Mouse (Mus musculus) left cerebral cortex, adult 9 months (tissue): ENCODE results near the gene Xpnpep2.

Source experiments
- DNase-seq, 2 experiments: peaks; one replicate each; pipeline ENCODE4 v3.0.0; 2022; ENCODE audit warnings: low spot score in 2 of 2

Gene Xpnpep2

GRCm38 (mm10) chrX:48108394-48109315 lies at the start of gene Xpnpep2:
Gene Xpnpep2 (plus strand): TSS chrX:48108725.
- no peak for DNase-seq

DNA sequence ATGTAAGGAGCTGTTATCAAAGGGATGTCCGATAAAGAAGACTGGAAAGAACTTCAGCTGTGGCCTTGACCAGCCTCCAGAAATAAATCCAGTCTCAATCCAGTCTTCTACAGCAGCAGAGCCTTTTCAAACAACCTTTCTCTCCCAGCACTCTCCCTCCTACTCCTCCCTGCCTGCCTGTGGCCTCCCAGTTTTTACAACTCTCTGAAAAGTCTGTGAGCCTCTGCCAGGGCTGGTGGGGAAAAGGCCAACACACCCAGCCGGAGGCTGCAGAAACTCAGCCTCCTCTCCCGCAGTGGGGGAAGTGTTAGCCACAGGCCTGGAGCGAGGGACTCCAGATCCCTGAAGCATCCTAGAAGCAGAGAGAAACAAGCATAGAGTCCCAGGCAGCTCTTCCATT lies 46.0 kb upstream of the Xpnpep2 start:
- no peak for DNase-seq

- DNase-seq: no peak
Measured at GRCm38 (mm10) chrX:48064166-48064853, 44.2 kb upstream of the Xpnpep2 start.

DNA sequence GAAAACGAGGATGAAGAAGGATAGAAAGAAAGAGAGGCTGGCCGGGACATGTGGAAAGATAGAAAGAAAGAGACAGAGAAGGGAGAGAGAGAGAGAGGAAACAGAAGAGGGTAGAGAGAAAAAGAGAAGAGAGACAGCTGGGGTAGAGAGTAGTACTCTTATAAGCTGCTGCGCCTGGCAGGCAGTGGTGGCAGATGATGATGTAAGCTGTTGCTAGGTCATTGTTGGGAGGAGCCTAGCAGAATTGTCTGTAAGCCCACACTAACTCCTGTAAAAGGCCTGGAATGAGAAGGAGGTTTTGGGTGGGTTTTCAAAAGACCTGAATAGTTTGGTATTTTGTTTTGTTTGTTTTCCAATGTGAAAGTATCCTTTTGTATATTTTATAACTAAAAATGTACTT lies 41.6 kb upstream of the Xpnpep2 start:
- no peak for DNase-seq

DNA sequence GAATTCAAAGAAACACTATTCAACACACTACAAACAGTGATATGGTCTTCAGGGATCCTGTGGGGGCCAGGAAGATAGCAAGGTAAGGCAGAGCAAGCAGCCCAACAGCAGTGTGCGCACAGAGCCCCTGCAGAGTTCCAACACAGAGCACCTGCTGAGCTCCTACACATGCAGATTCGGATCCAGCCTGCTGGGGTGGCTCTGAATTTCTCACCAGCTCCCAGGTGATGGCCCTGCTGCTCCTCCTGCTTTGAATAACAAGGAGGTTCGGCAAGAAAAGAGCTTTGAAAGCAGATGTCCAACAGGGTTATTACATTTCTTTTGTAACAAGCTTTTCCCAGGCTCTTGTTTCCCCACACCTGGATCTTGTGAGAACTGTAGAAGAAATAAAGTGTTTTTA lies 36.6 kb upstream of the Xpnpep2 start:
- DNase-seq: no peak

GRCm38 (mm10) chrX:48072401-48072800 lies 36.1 kb upstream of the Xpnpep2 start:
- DNase-seq: no peak

DNA sequence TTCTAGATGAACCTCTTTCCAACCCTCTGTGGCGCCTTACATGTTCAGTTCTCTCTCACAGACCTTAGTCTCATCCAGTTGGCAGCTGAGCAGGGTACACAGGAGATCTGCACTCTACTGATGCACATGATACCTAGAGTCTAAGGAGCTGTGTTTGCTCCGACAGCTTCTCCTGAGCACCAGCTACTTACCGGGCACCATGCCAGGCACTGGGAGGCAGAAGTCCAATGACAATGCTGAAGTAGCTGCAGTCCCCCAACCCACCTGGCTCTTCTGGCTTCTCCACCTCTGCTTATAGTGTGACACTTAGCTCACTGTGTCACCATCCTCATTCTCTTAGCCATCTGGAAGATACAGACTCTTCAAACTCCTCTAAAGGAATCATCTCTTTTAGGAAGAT lies 33.8 kb upstream of the Xpnpep2 start:
- DNase-seq: peak in 1 of 2 experiments; percentile 19

DNA sequence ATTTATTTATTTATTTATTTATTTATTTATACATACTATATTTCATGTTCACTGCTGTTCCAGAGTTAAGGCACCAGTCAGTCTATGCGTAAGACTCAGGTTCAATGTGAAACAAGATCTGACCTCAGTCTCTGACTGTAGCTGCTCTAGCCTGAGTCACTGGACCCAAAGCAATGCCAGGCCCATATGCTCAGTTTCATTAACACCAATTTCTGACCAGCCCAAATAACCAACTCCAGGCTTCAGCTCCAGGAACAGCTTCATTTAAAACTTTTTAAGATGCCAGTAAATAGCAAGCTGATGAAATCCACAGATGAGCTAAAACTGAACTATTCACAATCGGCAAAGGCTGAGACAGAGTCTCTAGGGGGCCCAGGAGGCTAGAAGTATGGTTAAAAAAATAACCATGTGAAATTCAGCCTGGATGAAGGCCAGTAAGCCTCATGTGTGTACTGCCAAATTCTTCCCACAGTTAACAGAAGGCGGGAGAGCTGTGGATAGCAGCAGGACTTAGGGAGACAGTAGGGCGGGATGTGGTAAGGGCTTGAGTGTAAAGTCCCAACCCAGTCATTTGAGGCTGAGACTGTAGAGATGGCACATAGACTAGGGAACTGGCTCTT lies 31.6 kb upstream of the Xpnpep2 start:
- DNase-seq: peak in 1 of 2 experiments; percentile 10

DNA sequence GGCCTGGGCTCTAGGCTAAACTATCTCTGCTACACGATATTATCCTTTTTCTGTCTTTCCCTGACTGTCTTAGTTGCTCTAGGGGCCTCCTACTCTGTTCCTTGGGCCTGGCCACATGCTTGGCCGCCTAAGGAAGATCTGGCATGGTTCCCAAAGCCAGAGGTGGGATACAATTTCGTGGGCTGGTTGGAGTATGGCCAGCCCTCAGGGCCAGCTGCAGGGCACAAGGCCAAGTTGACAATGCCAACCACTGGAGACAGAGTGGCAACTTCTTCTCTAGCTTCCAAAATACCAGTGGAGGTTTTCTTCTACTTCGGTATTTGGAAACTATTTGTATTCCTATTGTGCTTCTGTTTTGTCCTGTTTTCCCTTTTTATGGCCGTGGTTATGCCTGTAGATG lies 26.2 kb upstream of the Xpnpep2 start:
- DNase-seq: no peak

DNA sequence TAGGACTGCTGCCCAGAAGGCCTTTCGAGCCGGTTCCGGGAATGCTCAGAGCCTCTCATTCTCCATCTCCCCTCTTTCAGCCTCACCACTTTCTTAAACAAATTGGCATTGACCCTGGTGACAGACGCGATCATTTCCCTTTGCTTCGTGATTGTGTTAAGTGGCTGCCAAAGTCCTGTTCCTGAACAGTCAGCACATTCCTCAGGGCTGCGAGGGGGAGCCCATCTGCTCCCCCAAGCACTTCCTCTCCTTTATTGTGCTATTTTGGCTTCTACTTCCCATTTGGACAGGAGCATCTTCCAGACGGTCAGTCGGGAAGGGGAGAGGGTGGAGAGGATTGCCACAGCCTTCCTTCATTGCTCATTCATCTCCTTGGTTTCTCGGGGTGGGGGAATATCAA lies 16.4 kb upstream of the Xpnpep2 start:
- DNase-seq: no peak

- DNase-seq: no peak
Measured at GRCm38 (mm10) chrX:48093555-48093954, 15.0 kb upstream of the Xpnpep2 start.

GRCm38 (mm10) chrX:48094658-48095057 lies 13.9 kb upstream of the Xpnpep2 start:
- no peak for DNase-seq

GRCm38 (mm10) chrX:48096580-48096979 lies 11.9 kb upstream of the Xpnpep2 start:
- no peak for DNase-seq

DNA sequence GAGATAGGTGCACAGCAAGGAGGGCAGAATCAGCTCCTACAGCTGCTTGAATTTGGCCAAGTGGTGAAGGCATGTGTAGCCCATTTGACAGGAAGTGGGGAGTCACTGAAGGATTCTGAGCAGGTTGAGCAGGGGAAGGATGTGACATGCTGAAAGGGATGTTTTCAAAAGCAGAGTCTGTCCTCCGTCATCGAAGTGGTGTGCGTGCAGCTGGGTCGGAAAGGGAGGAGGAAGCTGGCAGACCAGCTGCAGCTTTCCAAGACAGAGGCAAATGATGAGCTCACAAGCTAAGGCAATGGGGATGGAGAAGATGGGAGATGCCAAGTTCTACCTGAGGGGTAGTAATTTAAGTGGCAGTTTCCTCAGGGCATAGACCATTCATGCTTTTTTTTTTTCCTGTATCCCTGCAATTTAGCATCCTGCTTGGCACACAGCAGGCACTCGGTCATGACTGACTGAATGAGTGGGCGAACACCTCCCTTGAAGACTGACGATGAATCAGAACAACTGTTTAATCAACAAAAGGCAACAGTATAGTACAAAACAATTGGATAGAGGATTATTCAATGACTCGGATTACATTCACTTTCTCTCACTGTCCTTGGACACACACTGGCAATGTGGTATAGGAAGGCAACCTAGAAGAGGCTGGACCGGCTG lies 9.9 kb upstream of the Xpnpep2 start:
- no peak for DNase-seq

DNA sequence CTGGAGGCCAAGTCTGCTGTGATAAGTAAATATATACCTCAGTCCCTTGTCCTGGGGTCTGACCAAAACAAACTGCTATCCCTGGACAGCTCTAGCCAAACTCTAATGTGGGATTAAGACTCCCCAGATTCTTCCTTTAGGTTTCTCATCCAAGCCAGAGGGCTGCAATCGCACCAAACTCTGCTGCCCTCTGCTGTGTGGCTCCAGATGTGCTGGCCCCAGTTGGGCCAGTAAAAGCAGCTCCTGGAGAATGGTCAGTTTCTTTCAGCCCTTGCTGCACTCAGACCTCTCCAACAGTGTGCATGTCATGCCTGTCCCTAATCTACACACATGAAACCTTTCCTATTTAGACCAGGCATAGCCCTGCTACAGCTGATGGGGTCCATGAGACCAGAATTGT lies 8.7 kb upstream of the Xpnpep2 start:
- no peak for DNase-seq

DNA sequence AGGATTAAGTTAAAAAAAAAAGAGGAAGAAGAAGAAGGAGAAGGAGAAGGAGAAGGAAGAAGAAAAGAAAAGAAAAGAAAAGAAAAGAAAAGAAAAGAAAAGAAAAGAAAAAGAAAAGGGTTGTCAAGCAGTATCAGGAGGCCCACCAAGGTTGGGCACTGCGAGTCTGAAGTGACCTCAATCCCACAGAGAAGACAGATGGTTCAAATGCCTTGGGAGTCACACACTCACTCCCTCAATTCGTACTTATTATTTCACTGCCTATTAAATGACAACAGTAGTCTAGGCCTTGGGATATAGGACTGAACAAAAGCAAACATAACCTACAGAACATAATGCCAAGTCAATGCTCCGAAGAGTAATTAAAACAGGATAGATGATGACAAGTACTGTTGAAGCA lies 5.3 kb upstream of the Xpnpep2 start:
- DNase-seq: no peak

DNA sequence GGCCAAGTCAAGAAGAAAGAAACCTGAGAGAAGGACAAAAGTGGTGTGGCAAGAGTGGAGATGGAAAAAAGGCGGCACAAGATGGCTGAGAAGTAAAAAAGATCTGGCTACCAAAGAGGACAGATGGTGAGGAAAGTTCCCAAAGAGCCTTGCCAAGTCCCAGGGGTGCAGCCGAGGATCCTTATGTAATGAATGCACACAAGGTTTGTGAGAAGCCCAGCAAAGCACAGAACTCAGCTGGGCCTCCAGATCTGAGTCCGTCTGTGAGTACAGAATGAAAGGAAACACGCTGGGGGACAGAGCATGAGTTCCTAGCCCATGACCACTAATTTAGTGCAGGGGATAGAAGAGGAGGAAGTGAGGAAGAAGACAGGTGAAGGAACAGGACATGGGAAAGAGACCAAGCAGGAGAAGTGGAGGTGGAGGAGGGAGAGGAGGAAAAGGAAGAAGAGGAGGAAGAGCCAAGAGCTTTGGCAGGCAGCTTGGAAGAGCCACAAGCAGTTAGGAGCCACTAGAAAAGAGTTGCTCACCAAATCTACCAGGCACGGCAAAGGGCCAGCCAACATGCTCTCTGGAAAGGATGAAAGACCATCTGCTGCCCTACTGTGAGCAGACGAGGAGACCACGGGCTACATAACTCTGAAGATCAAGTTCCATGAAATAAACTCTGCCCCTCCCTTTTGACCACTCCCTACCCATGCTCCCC lies 3.6 kb upstream of the Xpnpep2 start:
- peak; percentile 10 to 75 for DNase-seq

GRCm38 (mm10) chrX:48106226-48106625 lies 2.3 kb upstream of the Xpnpep2 start:
- no peak for DNase-seq

GRCm38 (mm10) chrX:48109316-48109655 lies 761 bp downstream of the Xpnpep2 start:
- DNase-seq: no peak

DNA sequence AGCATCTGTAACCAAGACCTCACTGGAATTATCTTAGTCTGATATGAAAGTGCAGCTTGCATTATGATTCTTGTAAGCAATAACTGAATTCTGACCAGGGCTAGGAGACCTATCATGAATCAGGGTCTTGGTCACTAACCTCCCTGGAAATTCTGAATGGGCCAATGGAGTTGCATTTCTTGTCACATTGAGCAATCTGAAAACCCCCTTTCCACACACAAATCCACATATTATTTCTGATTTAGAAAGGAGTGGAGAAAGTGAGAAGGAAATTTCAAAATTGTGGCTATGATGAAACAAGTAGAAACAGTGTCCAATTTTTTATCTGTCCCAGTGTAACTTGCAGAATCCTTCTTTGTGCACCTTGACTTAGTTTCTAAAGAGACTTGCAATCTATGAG lies 10.8 kb downstream of the Xpnpep2 start:
- DNase-seq: no peak
